Mouse (Mus musculus) intestine, embryonic 16.5 days (tissue): ENCODE results near the gene Focad. TPM values are rescaled to one million over a fixed set of nuclear protein-coding genes. Genes with fewer than 3 reads are reported as not detected.

ENCODE experiments used
- ATAC-seq: fragments of 200-750 bp; cut with Nextera tagmentation; 2 replicates; pipeline ENCODE4 v1.8.0; 2017; ENCODE audit warnings: moderate TSS enrichment, moderate library complexity
- H3K27ac ChIP-seq: fragments of 300-500 bp; sonication (generic); 2 replicates; pipeline ENCODE4 v1.5.1; 2014; ENCODE audit warnings: mild to moderate bottlenecking, low read length
- H3K27me3 ChIP-seq: fragments of 300-500 bp; sonication (generic); replicated peaks from 2 replicates; pipeline ENCODE4 v1.6.1; 2014; ENCODE audit warnings: low read length, control low read depth, mixed read lengths; ENCODE audit not compliant: control insufficient read depth, insufficient read depth
- H3K36me3 ChIP-seq: fragments of 300-500 bp; sonication (generic); 2 replicates; pipeline ENCODE4 v1.6.1; 2014; ENCODE audit warnings: low read length, control low read depth; ENCODE audit not compliant: control insufficient read depth, insufficient read depth
- H3K4me1 ChIP-seq: fragments of 300-500 bp; sonication (generic); 2 replicates; pipeline ENCODE4 v1.6.1; 2014; ENCODE audit warnings: low read length, control low read depth, mixed read lengths; ENCODE audit not compliant: control insufficient read depth, insufficient read depth
- H3K4me2 ChIP-seq: fragments of 300-500 bp; sonication (generic); 2 replicates; pipeline ENCODE4 v1.6.1; 2014; ENCODE audit warnings: low read depth, low read length, control low read depth
- H3K4me3 ChIP-seq: fragments of 300-500 bp; sonication (generic); 2 replicates; pipeline ENCODE4 v1.5.1; 2014; ENCODE audit warnings: mild to moderate bottlenecking, low read length
- H3K9ac ChIP-seq: fragments of 300-500 bp; sonication (generic); 2 replicates; pipeline ENCODE4 v1.6.1; 2014; ENCODE audit warnings: low read depth, low read length
- H3K9me3 ChIP-seq: fragments of 300-500 bp; sonication (generic); 2 replicates; pipeline ENCODE4 v1.6.1; 2016; ENCODE audit warnings: low read length, control low read depth; ENCODE audit not compliant: control insufficient read depth
- WGBS: fragments of 180-500 bp; shearing (Covaris S2); extraction: QIAGEN DNeasy Blood & Tissue Kit; methylation state at CpG from one replicate; pipeline ENCODE4 v1.1.7; 2014; 5-methylcytosine and 5-hydroxymethylcytosine counted together
- polyA plus RNA-seq: library from polyadenylated mRNA; unstranded; fragments of >200 nt; fragmentation: Nextera tagmentation; extraction: Ambion mirVana; gene quantifications from 2 replicates; pipeline ENCODE4 v1.2.1, GENCODE M21; 2015

The Focad gene
- polyA plus RNA-seq, 1 experiment from 2014 or later: 11.2 TPM

DNA sequence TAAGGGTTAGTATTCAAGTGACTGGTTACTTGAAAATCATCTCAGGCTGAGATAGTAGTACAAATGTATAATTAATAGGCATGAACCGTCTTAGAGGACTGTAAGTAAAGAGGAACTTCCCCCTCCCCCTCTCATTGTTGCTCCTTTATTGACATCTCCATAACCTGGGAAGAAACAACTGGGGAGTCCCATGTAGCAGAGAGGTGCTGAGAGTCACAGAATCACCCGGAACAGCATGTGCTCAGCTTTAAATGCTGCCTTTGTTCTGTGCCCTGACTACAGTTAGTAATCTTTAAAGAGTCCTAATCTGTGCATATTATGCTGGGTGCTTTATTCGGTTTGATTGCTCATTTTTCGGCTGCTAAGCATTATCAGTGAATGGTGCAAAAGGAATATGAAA is 250.6 kb downstream of the Focad start:
- Histone ChIP-seq H3K4me3 (no peak overlapping the region), H3K27ac (no peak overlapping the region), H3K9me3 (no peaks in the 10 kb centered on the region), H3K36me3 (no peaks in the 10 kb centered on the region), H3K4me1 (no peaks in the 10 kb centered on the region), H3K4me2 (no peak overlapping the region), H3K9ac (no peak overlapping the region), H3K27me3 (no peaks in the 10 kb centered on the region)
- ATAC-seq: no peak
- 68% methylated on average over 4 of the region's 4 CpGs for WGBS

DNA sequence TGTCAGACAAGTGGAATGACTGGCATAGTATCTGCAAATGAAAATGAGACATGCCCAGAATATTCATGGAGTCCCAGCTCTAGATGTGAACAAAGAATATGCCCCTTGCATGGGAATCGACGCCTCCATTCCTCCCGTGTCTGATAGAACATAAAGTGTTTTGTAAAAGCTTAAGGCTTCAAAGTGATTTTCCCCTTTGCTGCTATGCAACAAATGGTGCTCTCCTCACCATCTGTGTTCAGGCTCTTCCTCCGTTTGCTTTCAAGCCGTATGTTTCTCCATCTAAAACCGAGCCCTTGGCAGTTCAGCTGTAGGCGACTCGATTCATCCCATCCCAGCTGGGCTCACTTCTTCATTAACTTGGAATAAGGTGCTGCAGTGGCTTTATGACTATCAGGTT is 251.5 kb downstream of the Focad start:
- no peak overlapping the region for H3K27ac ChIP-seq
- H3K9me3 ChIP-seq: no peaks in the 10 kb centered on the region
- H3K4me1 ChIP-seq: no peaks in the 10 kb centered on the region
- 77% methylated on average over 8 of the region's 8 CpGs for WGBS
- ATAC-seq: no peak
- no peak overlapping the region for H3K4me2 ChIP-seq
- no peak overlapping the region for H3K9ac ChIP-seq
- no peak overlapping the region for H3K4me3 ChIP-seq
- H3K36me3 ChIP-seq: no peaks in the 10 kb centered on the region
- no peaks in the 10 kb centered on the region for H3K27me3 ChIP-seq

DNA sequence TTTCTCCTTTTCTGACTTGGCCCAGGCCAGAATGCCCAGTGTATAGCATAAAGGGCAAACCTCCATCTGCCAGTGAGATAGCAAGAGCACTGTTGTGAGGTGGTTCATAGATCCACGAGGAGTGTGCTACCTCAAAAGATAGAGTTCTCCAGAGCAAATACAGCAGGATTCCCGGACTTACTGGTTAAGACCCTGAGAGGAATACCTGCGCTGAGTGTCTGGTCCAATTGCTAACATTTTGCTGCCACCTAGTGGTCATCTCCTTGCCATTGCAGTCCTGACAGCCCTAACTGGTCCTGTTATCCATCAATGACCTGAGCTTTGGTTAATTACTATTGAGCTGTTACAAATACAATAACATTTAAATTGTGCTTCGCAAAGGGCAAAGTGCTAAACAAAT is 256.5 kb downstream of the Focad start:
- ATAC-seq: peak; percentile 68
- no peaks in the 10 kb centered on the region for H3K9me3 ChIP-seq
- H3K27me3 ChIP-seq: no peaks in the 10 kb centered on the region
- no peaks in the 10 kb centered on the region for H3K4me1 ChIP-seq
- H3K36me3 ChIP-seq: no peaks in the 10 kb centered on the region
- no peak overlapping the region for H3K4me3 ChIP-seq
- H3K27ac ChIP-seq: no peak overlapping the region
- no peak overlapping the region for H3K4me2 ChIP-seq
- 3% methylated on average over 4 of the region's 4 CpGs for WGBS
- H3K9ac ChIP-seq: no peak overlapping the region

DNA sequence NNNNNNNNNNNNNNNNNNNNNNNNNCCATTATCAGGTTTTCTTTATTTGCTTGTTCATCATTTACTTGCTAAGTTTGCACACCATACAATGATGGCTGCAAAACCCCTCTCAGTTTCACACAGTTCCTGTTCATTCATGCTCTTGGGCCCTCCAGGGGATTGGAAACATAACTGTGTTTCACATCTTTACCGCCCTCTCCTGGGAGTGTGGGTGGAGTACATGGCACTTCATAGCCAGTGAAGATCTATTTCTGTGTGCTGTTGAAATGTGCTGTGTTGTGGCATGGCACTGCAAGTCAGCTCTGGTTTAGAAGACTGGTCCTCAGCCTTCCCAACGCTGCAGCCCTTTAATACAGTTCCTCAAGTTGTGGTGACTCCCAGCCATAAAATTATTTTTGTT is 262.2 kb downstream of the Focad start:
- ATAC-seq: no peak

GRCm38 (mm10) chr4:88357431-88357830 is 263.0 kb downstream of the Focad start:
- H3K4me3 ChIP-seq: no peak overlapping the region
- ATAC-seq: no peak
- WGBS: 77% methylated on average over 3 of the region's 3 CpGs

More for the DNA sequence above, 262.2 kb downstream of the Focad start:
- Histone ChIP-seq H3K27ac (no peak overlapping the region), H3K9ac (no peak overlapping the region), H3K27me3 (no peaks in the 10 kb centered on the region), H3K4me3 (no peak overlapping the region), H3K4me2 (no peak overlapping the region), H3K4me1 (no peaks in the 10 kb centered on the region), H3K9me3 (no peaks in the 10 kb centered on the region), H3K36me3 (no peaks in the 10 kb centered on the region)
- 64% methylated on average over 2 of the region's 2 CpGs for WGBS

GRCm38 (mm10) chr4:88369951-88370350 is 275.5 kb downstream of the Focad start:
- no peak for ATAC-seq
- Histone ChIP-seq H3K36me3 (no peaks in the 10 kb centered on the region), H3K4me3 (no peak overlapping the region), H3K27me3 (no peaks in the 10 kb centered on the region), H3K9me3 (no peaks in the 10 kb centered on the region), H3K9ac (no peak overlapping the region), H3K4me1 (no peaks in the 10 kb centered on the region), H3K4me2 (no peak overlapping the region), H3K27ac (no peak overlapping the region)
- 90% methylated on average over 6 of the region's 6 CpGs for WGBS

More at GRCm38 (mm10) chr4:88357431-88357830, 263.0 kb downstream of the Focad start:
- H3K9me3 ChIP-seq: no peaks in the 10 kb centered on the region
- no peak overlapping the region for H3K9ac ChIP-seq
- H3K4me2 ChIP-seq: no peak overlapping the region
- H3K27ac ChIP-seq: no peak overlapping the region
- H3K27me3 ChIP-seq: no peaks in the 10 kb centered on the region
- H3K4me1 ChIP-seq: no peaks in the 10 kb centered on the region
- no peaks in the 10 kb centered on the region for H3K36me3 ChIP-seq

DNA sequence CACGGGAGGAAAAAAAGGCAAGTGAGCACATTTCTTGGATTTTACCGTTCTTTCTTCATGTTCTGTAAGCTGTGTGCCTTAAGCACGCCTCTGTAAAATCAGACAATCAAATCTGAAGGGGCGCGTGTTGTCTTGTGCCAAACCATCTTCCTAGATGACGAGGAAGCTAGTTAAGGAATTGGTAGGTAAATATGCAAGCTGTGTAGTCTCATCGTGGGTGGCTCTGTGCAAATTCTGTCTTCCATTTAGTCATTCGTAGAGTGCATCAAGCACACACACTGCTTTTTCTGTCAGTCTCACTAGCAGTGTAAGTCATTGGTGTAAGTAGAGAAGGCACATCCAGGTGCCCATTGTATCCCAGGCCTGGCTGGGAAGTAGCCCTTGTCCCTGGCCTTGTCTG is 276.4 kb downstream of the Focad start:
- no peaks in the 10 kb centered on the region for H3K27me3 ChIP-seq
- no peak overlapping the region for H3K9ac ChIP-seq
- no peaks in the 10 kb centered on the region for H3K4me1 ChIP-seq
- H3K4me2 ChIP-seq: no peak overlapping the region
- H3K4me3 ChIP-seq: no peak overlapping the region
- no peaks in the 10 kb centered on the region for H3K36me3 ChIP-seq
- no peak overlapping the region for H3K27ac ChIP-seq
- no peak for ATAC-seq
- no peaks in the 10 kb centered on the region for H3K9me3 ChIP-seq
- WGBS: 90% methylated on average over 8 of the region's 8 CpGs

DNA sequence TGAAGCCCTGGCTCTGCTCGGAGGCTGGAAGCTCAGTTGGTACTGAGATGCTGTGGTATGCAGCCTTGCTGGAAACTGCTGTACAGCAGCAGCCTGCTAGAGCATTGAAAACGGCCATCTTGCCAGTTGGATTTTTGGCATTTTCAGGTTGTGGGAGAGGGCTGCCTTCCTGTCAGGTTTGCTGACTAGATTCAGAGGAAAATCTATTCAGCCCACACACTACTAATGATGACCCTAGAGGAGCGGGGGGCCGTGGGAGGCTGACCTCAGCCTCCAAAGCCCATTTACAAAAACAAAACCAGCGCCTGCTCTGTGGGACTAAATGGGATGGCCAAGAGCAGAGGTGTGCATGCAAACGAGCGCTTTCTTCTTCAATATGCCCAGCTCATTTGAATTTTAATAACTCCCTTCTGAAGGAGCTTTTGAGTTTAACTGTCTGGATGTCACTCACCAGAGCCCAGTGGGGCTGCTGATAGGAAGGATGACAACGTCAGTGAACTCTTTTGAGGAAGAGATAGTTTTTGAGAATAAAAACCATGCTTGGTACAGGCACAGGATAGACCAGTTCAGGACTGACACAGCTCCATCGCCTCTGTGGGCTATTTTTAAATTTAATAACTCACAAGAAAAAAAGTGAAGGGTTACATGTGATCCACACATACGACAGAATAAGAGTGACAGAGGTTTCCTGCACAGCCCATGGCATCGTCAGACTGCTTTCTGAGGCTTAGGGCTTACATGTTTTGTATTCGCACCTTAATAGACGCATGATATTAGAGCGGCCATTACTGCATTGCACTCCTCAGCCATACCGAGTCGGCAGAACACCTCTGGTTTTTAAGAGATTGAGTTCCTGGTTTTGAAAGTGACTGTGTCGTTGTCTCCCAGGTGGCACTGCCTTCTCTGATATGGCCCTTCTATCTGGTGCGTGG is 278.1 kb downstream of the Focad start:
- 80% methylated on average over 18 of the region's 18 CpGs for WGBS

GRCm38 (mm10) chr4:88390036-88390435 is 295.6 kb downstream of the Focad start:
- Histone ChIP-seq H3K4me3 (no peak overlapping the region), H3K4me1 (no peaks in the 10 kb centered on the region), H3K27ac (no peak overlapping the region), H3K9ac (no peak overlapping the region), H3K36me3 (no peaks in the 10 kb centered on the region), H3K27me3 (no peaks in the 10 kb centered on the region), H3K9me3 (no peaks in the 10 kb centered on the region), H3K4me2 (no peak overlapping the region)
- 74% methylated on average over 1 of the region's 1 CpGs for WGBS
- no peak for ATAC-seq

More for the DNA sequence above, 278.1 kb downstream of the Focad start:
- H3K4me1 ChIP-seq: no peaks in the 10 kb centered on the region
- H3K9ac ChIP-seq: no peak overlapping the region
- no peaks in the 10 kb centered on the region for H3K27me3 ChIP-seq
- ATAC-seq: no peak
- no peaks in the 10 kb centered on the region for H3K36me3 ChIP-seq
- no peak overlapping the region for H3K4me3 ChIP-seq
- no peak overlapping the region for H3K4me2 ChIP-seq
- H3K9me3 ChIP-seq: no peaks in the 10 kb centered on the region
- no peak overlapping the region for H3K27ac ChIP-seq
